Mouse (Mus musculus): ENCODE measurements at regions not wholly inside any gene's neighbourhood (a gene's known extent, or its start where the extent isn't known, plus 50 kb on each side); places are given as distances from the start of the nearest gene placed in this dataset.

GRCm38 (mm10) chr12:71481899-71482593, 172.4 kb downstream of the Dact1 start:
- DNase-seq, result peak in 1 of 2 experiments; percentile 34

DNA sequence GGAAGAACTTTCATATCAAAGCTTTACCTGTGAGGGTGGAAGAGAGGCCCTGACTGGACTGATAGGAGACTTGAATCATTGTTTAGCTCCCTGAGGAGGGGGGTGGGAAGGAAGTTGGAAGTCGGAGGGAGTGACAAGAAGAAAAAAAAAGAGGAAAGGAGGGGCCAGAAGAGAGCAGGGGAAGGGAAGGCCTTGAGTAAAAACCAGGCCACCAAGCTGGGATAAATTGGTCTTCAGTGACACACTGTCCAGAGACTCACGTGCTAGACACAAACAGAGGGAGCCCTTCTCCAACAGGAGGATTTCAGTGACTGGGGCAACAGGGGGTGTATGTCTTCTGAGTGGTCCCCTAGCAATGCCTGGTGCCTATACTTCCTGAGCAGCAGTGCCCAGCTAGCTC, 172.9 kb downstream of the Dact1 start:
- no peak for DNase-seq

DNA sequence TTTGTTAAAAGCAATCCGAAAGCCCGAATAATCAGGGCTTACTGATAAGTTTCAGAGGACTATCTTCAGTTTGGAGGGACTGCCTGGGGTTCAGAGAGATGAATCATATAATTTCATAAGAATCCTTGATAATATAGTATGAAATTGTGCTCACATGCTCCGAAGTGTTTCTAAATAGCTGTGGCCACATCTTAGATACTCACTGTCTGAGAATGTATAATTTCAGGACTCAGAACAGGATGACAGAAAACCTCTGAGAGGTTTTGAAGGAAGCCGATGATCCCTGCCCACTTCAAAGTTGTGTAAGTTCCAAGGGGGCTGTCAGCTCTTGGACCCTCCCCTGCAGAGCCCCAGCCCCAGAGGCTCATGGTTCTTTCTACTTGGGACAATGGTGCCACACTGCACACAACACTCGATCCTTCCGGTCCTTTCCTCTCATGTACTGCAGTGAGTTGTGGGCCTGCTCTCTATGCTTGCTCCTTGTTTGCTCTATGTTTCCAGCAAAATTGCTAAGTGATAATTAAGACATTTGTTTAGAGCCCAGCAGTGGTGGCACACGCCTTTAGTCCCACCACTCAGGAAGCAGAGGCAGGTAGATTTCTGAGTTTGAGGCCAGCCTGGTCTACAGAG, 174.0 kb downstream of the Dact1 start:
- DNase-seq, result no peak

DNA sequence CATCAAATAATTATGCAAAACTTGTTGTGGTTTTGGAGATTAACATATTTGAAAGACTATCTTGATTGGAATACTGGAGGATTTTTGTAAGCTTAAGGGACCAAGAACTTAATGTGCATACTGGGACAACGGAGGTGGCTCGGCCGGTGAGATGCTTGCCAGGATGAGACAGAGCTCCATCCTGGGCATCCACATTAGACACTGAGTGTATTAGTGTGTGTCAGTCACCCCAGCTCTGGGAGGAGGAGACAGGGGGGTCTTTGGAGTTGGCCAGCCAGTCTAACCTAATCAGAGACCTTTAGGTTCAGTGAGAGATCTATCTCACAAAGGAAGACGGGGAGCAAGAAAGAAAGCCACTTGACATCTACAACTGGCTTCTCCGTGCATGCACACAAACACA, 174.6 kb downstream of the Dact1 start:
- no peak for DNase-seq

- no peak for DNase-seq
Measured at GRCm38 (mm10) chr12:71486078-71486477, 176.4 kb downstream of the Dact1 start.

DNA sequence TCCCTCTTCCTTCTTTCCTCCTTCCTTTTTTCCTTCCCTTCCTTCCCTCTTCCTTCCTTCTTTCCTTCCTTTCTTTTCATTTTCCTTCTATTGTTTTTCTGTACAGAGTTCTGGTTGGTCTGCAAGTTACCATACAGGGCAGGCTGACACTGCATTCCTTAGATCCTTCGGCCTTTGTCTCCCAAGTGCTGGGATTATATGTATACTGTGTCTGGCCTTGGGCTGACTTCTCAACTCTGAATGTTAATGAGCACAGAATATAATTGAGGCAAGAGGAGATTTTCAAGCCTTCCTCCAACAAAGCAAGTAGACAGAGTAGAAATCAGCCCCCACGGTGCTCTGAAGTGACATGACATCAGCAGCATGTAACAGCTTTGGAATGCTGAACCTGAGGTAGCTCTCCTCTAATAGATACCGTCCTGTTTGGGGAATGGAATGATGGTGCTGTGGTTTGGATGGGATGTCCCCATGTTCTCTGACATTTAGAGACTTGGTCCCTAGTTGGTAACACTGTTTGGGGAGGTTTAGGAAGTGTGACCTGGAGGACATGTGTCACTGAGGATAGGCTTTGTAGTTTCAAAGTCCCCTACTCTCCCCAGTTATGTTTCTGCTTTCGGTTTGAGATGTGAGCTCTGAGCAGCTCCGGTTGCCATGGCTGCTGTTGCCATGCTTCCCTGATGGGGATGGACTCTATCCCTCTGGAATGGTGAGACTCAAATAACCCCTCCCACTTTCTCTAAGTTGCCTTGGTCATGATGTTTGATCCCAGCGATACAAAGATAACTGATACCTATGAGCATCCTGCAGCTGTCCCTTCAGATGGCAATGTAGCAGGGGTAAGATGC, 178.1 kb downstream of the Dact1 start:
- no peak for DNase-seq

DNA sequence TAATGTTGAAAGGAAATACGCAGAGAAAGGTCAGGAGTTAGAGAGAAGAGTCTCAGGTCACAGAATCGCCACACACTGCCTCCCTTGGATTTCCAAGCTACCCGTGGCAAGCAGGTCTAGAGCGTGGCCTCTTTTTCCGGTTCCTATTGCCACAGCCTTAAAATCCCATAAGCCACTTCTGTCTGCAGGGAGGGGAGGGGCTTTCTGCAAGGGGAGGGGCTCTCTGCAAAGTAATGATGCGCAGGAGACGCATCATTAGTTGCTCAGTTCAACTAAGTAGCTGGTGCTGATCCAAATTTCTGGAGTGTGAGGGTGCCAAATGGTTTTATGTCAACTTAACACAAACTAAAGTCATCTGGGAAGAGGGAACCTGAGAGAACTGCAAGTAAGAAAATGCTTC, 179.6 kb downstream of the Dact1 start:
- no peak for DNase-seq

GRCm38 (mm10) chr12:71494803-71495293, 185.2 kb downstream of the Dact1 start:
- DNase-seq, result no peak

DNA sequence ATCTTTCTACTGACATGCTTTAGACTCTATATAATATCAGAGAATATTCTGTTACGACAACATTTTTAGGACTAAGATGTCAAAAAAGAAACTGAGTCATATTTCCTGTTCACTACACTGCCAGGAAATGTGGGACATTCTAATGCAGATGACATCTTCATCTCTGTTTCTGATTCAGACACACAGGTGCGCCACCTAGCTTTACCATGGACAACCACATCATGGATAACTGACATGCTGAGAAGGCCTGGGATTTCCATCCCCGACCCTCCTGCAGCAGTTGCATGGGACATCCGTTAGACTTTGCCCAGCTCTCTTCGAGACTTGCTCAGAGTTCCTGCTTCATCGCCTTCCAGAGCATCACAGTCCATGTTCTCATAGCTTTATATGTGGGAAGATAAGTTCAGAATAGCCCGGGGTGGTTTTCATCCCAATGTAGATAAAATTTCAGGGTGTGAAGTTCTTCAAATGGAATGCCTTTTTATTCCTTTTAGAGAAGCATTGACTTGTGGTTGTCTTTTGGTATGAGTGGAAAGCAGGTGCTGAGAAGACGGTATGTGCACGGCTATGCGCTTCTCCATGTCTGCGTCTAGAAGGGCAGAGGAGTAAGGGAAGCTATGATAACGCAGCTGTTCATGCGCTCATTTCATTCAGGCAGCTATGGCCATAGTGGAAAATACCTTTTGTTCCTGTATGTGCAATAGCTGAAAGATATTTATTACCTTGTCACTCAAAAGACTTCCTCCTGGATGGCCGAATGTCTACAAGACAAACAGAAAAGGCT, 188.8 kb downstream of the Dact1 start:
- peak in 1 of 2 experiments; percentile 29 for DNase-seq

- DNase-seq, result no peak
Measured at GRCm38 (mm10) chr12:71501299-71501810, 191.7 kb downstream of the Dact1 start.

DNA sequence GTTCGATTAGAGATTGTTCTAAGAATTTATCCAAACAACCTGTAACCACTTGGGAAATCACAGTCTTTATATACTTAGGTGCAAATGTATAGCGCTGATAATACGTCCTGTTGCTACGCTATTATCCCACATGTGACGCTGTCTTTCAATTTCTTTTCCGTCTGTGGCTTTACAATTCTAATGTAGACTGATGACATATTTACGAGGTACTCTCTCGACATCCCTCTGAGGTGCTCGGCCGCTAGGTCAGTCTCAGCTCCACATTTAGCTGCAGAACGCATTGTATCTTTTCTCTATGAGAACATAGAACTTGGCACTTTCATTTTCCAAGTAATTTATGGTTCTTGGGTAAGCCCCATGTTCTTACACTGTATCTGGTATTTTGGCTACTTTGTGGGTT, 193.6 kb downstream of the Dact1 start:
- DNase-seq, result no peak

GRCm38 (mm10) chr12:71506206-71506605, 196.5 kb downstream of the Dact1 start:
- no peak for DNase-seq

DNA sequence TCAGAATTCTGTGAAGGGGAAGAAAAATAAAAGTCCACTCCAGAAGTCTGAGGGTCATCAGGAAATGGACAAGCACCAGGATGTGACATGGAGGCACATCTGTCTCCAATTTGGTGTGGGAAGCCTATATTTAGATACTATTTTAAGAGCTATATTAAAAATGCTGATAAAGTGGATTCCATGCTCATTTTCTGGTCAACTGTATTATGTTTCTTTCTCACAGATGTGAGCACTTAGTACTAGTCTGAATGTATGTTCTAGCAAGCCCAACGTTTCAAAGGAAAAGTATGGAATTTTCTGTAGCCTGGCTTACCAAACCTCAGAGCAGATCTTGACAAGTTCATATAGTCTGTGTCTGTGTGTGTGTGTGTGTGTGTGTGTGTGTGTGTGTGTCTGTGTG, 197.0 kb downstream of the Dact1 start:
- DNase-seq, result no peak

DNA sequence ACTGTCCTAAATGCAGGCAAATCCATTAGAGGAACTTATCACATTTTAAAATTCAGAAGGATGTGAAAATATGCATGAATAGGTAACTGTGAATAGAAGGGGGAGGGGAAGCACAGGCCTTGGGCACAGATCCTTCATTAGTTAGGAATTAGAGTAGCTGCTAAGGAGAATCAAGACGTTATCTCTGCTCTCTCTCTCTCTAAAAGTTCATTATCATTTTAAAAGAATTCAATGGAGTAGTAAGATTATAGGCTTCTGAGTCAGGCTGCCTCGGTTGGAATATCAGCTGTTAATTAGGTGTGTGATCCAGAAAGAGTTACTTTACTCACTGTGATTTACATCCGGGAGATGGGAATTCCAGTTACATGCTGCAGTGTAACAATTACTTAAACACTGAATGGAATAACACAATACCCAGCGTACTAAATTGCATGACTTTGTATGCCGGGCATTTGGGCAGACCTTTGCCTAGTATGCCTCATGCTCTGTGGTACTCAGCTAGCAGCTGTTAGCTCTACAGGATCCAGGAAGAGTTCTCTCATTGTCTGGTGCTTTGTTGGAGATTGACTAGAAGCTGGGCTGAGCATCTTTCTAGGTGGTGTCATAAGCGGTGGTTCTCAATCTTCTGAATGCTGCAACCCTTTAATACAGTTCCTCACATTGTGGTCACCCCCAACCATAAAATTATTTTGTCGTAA, 203.4 kb downstream of the Dact1 start:
- DNase-seq, result no peak

DNA sequence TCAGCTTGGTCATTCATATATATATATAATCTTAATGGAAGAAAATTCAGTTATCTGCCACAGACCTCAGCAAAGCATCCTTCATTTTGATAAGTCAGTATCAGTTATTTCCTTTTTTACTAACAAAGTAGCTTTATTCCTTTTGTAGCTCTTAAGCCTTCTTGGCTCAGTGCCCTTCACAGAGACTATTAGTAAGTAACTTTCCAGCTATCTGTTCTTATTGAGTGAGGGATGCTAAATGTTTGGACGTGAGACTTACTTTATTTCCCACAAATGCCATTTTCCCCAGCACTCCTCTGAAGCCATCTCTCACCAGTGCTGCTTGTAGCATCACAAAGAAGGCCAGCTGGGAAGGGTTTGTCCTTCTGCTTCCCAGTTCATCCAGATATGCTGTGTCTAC, 209.8 kb downstream of the Dact1 start:
- DNase-seq, result no peak

GRCm38 (mm10) chr12:71521936-71522335, 212.3 kb downstream of the Dact1 start:
- no peak for DNase-seq

- no peak for DNase-seq
Measured at GRCm38 (mm10) chr12:71522451-71522850, 212.8 kb downstream of the Dact1 start.

DNA sequence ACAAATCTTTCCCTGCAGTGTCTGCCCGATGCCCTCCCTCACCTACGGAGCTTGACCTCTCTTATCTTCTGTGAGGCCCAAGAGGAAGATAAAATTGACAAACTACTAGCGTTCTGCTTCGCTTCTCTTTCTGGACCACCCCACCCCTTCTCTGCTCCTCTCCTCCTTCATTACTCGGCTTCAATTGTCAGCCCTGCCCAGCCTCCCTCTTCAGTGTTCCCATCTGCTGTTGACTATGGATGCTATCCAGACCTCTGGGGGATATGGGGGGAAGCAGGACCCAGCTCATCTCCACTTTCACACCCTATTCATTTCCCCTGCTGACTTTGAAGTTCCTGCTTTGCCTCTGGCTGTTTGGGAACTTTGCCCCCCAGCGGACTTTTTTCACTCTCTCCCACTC, 214.5 kb downstream of the Dact1 start:
- no peak for DNase-seq

- no peak for DNase-seq
Measured at GRCm38 (mm10) chr12:71525255-71525927, 215.7 kb downstream of the Dact1 start.

DNA sequence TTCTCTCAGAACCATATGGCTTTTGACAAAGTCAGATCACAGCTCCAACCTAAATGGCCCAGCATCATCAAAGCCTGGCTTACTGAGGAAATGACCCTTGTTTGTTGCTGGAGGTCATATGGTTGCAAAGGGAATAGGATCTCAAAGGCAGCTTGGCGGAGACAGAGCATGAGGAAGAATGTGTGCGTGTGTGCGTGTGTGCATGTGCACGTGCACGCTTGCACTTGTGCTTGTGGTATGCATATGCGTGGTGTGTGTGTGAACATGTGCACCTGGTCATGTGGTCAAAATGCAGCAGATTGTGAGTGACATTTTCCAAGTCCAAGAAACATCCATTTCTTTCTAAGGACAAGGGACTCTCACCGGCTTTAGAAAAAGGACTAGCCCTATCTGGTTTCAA, 216.9 kb downstream of the Dact1 start:
- DNase-seq, result no peak

DNA sequence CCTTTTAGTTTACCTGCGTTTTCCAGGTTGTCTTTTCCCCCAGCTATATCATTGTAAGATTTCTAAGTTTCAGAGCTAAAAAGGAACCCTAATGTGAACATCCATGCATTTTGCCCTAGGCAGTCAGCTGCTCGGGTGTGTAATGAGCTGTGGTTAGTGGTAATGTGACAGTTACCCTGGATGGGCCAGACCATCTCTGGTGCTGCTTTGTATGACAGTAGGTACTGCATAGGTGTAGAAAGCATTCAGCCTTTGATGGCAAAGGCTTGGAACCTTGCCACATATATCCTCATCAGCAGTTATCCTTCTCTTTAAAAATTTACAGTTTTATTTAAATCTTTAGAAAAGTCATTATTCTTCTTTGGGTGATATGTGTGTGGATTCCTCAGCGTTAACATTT, 222.5 kb downstream of the Dact1 start:
- no peak for DNase-seq

Data from heart, adult 18-20 months (tissue).